Mouse (Mus musculus) adrenal gland, postnatal 4 days (tissue): ENCODE measurements around the gene Xirp1. TPM values are rescaled to one million over a fixed set of nuclear protein-coding genes. Genes with fewer than 3 reads are reported as not detected.

Experiments used
- DNase-seq, 2 experiments: peaks; one replicate each; pipeline ENCODE4 v3.0.0; 2021 to 2022; ENCODE audit warnings: low spot score in 2 of 2, mixed read lengths in 2 of 2
- total RNA-seq, 2 experiments: library from RNA; stranded (reverse); gene quantifications; 2 replicates each; pipeline ENCODE4 v1.2.3; 2021

Xirp1 gene
- total RNA-seq, 2 experiments from 2014 or later: 2.2 to 5.6 TPM

GRCm38 (mm10) chr9:119973869-119974520, 49.4 kb downstream of the Xirp1 start:
- no peak for DNase-seq

GRCm38 (mm10) chr9:119973281-119973680, 50.1 kb downstream of the Xirp1 start:
- DNase-seq: no peak

DNA sequence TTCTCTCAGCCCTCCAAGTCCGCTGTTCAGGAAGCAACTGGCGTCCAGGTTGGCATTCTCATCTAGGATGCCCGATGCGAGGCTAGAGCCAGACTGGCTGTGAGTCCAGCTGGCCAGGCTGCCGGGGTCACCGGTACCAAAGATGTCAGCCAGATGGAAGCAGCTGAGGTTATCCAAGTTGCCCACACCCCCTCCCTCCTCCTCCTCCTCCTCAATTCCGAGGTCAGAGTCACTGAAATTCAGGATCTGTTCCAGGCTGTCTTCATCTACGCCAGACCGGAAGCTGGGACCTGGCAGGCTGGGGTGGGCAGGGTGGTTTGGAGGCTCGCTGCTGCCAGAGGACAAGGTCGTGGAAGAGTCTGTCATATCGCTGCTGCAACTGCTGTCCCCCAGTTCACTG, 50.8 kb downstream of the Xirp1 start:
- no peak for DNase-seq

- no peak for DNase-seq
Observed at GRCm38 (mm10) chr9:119972166-119972565, 51.2 kb downstream of the Xirp1 start.

- no peak for DNase-seq
Observed at GRCm38 (mm10) chr9:119970763-119971656, 52.4 kb downstream of the Xirp1 start.

GRCm38 (mm10) chr9:119970221-119970620, 53.2 kb downstream of the Xirp1 start:
- peak in 1 of 2 experiments; percentile 53 for DNase-seq

DNA sequence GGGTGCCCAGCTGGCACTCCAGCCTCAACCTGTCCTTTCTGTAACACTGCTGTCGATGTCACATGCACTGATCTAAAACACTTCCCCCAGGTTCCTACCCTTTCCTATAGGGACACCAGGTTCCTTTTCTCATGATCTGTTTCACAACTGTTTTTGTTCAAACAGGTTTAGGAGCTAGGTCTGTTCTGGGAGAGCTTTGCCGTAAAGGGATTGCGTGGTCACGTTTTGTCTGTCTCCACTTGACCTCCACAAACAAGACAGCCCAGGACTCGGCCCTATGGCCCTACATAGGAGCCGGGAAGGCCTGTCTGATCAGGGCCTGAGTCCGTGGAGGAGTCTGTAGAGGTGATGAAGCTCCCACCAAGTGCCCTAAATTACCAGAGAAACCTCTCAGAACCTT, 53.6 kb downstream of the Xirp1 start:
- DNase-seq: no peak

GRCm38 (mm10) chr9:119966221-119966910, 57.0 kb downstream of the Xirp1 start:
- no peak for DNase-seq

- DNase-seq: no peak
Observed at GRCm38 (mm10) chr9:119965186-119965585, 58.2 kb downstream of the Xirp1 start.

DNA sequence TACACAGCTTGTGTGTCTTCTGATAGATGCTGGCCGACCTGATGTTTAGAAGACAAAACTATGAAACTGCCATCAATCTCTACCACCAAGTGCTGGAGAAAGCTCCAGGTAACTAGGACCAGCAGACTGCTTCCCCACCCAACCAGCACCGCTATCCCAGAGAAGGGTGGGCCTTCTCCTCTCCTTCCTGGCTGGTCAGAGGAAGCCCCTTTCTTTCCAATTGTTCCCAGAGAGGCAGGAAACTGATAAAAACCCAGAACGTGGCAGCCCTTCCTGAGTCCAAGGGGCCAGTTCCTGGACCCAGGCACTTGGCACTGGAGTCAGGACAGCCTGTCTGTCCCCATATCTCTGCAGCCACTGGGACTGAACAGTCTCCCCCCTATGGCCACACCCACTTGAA, 59.2 kb downstream of the Xirp1 start:
- DNase-seq: no peak

Other genes with a start within 250 kb of the Xirp1 start
- gene Scn11a, start 198.1 kb downstream of the Xirp1 start, total RNA-seq: under 1 TPM in 1 of 2 experiments, not detected in 1; 0.06 TPM
- gene Wdr48, start 128.7 kb downstream of the Xirp1 start, total RNA-seq: 10 to 100 TPM; 55.6 to 56.5 TPM
- gene Gorasp1, start 86.0 kb downstream of the Xirp1 start, total RNA-seq: 10 to 100 TPM; 26.9 to 27.1 TPM
- gene Ttc21a, start 86.0 kb downstream of the Xirp1 start, total RNA-seq: under 1 TPM; 0.34 TPM
- gene Csrnp1, start 38.9 kb downstream of the Xirp1 start, total RNA-seq: 10 to 100 TPM; 18.0 to 18.1 TPM
- gene Cx3cr1, start 46.3 kb upstream of the Xirp1 start, total RNA-seq: 1 to 10 TPM; 7.2 TPM
- gene Ccr8, start 68.5 kb upstream of the Xirp1 start, total RNA-seq: not detected
- gene Slc25a38, start 86.8 kb upstream of the Xirp1 start, total RNA-seq: 10 to 100 TPM; 22.4 to 25.0 TPM
- gene Rpsa, start 104.1 kb upstream of the Xirp1 start, total RNA-seq: 1,000 to 10,000 TPM; 1,207 to 1,212 TPM
- not detected for gene Mobp, start 126.1 kb upstream of the Xirp1 start, total RNA-seq